Mouse (Mus musculus): ENCODE results near the gene Plekho1.
"Not testable (repeated sequence)": the region's sequence is repeated elsewhere in the genome, so short reads cannot be mapped to it uniquely, and the experiment has no call there.

Gene Plekho1

GRCm38 (mm10) chr3:95978265-95978664 is 17.5 kb downstream of the Plekho1 start:
- H3K36me3 ChIP-seq (ENCODE audit: control insufficient read depth, insufficient read depth, low read length, poor library complexity, severe bottlenecking) = no peaks in the 10 kb centered on the region
- DNase-seq (ENCODE audit: low read depth, low spot score) = no peak
- no peaks in the 10 kb centered on the region for H3K27me3 ChIP-seq (ENCODE audit: control insufficient read depth, insufficient read depth, low read length, poor library complexity, severe bottlenecking)

- H3K27me3 ChIP-seq (ENCODE audit: control insufficient read depth, insufficient read depth, low read length, poor library complexity, severe bottlenecking); DNase-seq (ENCODE audit: low read depth, low spot score); H3K36me3 ChIP-seq (ENCODE audit: control insufficient read depth, insufficient read depth, low read length, poor library complexity, severe bottlenecking): not testable (repeated sequence)
Measured at GRCm38 (mm10) chr3:95977587-95977986, 18.2 kb downstream of the Plekho1 start.

GRCm38 (mm10) chr3:95977079-95977478 is 18.7 kb downstream of the Plekho1 start:
- Histone ChIP-seq H3K27me3 (ENCODE audit: control insufficient read depth, insufficient read depth, low read length, poor library complexity, severe bottlenecking) (no peaks in the 10 kb centered on the region), H3K36me3 (ENCODE audit: control insufficient read depth, insufficient read depth, low read length, poor library complexity, severe bottlenecking) (no peaks in the 10 kb centered on the region)
- DNase-seq (ENCODE audit: low read depth, low spot score) = peak; percentile 51

GRCm38 (mm10) chr3:95972873-95973634 is 22.7 kb downstream of the Plekho1 start:
- Histone ChIP-seq H3K27me3 (ENCODE audit: control insufficient read depth, insufficient read depth, low read length, poor library complexity, severe bottlenecking) (no peaks in the 10 kb centered on the region), H3K36me3 (ENCODE audit: control insufficient read depth, insufficient read depth, low read length, poor library complexity, severe bottlenecking) (no peaks in the 10 kb centered on the region)
- peak; percentile 88 for DNase-seq (ENCODE audit: low read depth, low spot score)

- no peaks in the 10 kb centered on the region for H3K27me3 ChIP-seq (ENCODE audit: control insufficient read depth, insufficient read depth, low read length, poor library complexity, severe bottlenecking)
- peak; percentile 89 for DNase-seq (ENCODE audit: low read depth, low spot score)
- no peaks in the 10 kb centered on the region for H3K36me3 ChIP-seq (ENCODE audit: control insufficient read depth, insufficient read depth, low read length, poor library complexity, severe bottlenecking)
Measured at GRCm38 (mm10) chr3:95972251-95972872, 23.4 kb downstream of the Plekho1 start.

GRCm38 (mm10) chr3:95970661-95971060 is 25.1 kb downstream of the Plekho1 start:
- H3K27me3 ChIP-seq (ENCODE audit: control insufficient read depth, insufficient read depth, low read length, poor library complexity, severe bottlenecking); H3K36me3 ChIP-seq (ENCODE audit: control insufficient read depth, insufficient read depth, low read length, poor library complexity, severe bottlenecking); DNase-seq (ENCODE audit: low read depth, low spot score): not testable (repeated sequence)

GRCm38 (mm10) chr3:95969277-95969676 is 26.5 kb downstream of the Plekho1 start:
- H3K27me3 ChIP-seq (ENCODE audit: control insufficient read depth, insufficient read depth, low read length, poor library complexity, severe bottlenecking) = no peaks in the 10 kb centered on the region
- H3K36me3 ChIP-seq (ENCODE audit: control insufficient read depth, insufficient read depth, low read length, poor library complexity, severe bottlenecking) = no peaks in the 10 kb centered on the region
- DNase-seq (ENCODE audit: low read depth, low spot score) = no peak

GRCm38 (mm10) chr3:95965518-95966451 is 30.0 kb downstream of the Plekho1 start:
- DNase-seq (ENCODE audit: low read depth, low spot score) = peak; percentile 73
- H3K36me3 ChIP-seq (ENCODE audit: control insufficient read depth, insufficient read depth, low read length, poor library complexity, severe bottlenecking) = no peaks in the 10 kb centered on the region
- H3K27me3 ChIP-seq (ENCODE audit: control insufficient read depth, insufficient read depth, low read length, poor library complexity, severe bottlenecking) = no peaks in the 10 kb centered on the region

GRCm38 (mm10) chr3:95963681-95964080 is 32.1 kb downstream of the Plekho1 start:
- no peaks in the 10 kb centered on the region for H3K36me3 ChIP-seq (ENCODE audit: control insufficient read depth, insufficient read depth, low read length, poor library complexity, severe bottlenecking)
- DNase-seq (ENCODE audit: low read depth, low spot score) = peak; percentile 76
- no peaks in the 10 kb centered on the region for H3K27me3 ChIP-seq (ENCODE audit: control insufficient read depth, insufficient read depth, low read length, poor library complexity, severe bottlenecking)

GRCm38 (mm10) chr3:95963230-95963629 is 32.6 kb downstream of the Plekho1 start:
- no peaks in the 10 kb centered on the region for H3K36me3 ChIP-seq (ENCODE audit: control insufficient read depth, insufficient read depth, low read length, poor library complexity, severe bottlenecking)
- no peak for DNase-seq (ENCODE audit: low read depth, low spot score)
- no peaks in the 10 kb centered on the region for H3K27me3 ChIP-seq (ENCODE audit: control insufficient read depth, insufficient read depth, low read length, poor library complexity, severe bottlenecking)

GRCm38 (mm10) chr3:95962182-95962581 is 33.6 kb downstream of the Plekho1 start:
- DNase-seq (ENCODE audit: low read depth, low spot score); H3K27me3 ChIP-seq (ENCODE audit: control insufficient read depth, insufficient read depth, low read length, poor library complexity, severe bottlenecking); H3K36me3 ChIP-seq (ENCODE audit: control insufficient read depth, insufficient read depth, low read length, poor library complexity, severe bottlenecking): not testable (repeated sequence)

GRCm38 (mm10) chr3:95959807-95960206 is 36.0 kb downstream of the Plekho1 start:
- Histone ChIP-seq H3K27me3 (ENCODE audit: control insufficient read depth, insufficient read depth, low read length, poor library complexity, severe bottlenecking) (no peaks in the 10 kb centered on the region), H3K36me3 (ENCODE audit: control insufficient read depth, insufficient read depth, low read length, poor library complexity, severe bottlenecking) (no peaks in the 10 kb centered on the region)
- DNase-seq (ENCODE audit: low read depth, low spot score) = peak; percentile 47

GRCm38 (mm10) chr3:95959082-95959481 is 36.7 kb downstream of the Plekho1 start:
- no peaks in the 10 kb centered on the region for H3K27me3 ChIP-seq (ENCODE audit: control insufficient read depth, insufficient read depth, low read length, poor library complexity, severe bottlenecking)
- DNase-seq (ENCODE audit: low read depth, low spot score) = peak; percentile 73

GRCm38 (mm10) chr3:95957359-95958148 is 38.2 kb downstream of the Plekho1 start:
- no peak for DNase-seq (ENCODE audit: low read depth, low spot score)
- no peaks in the 10 kb centered on the region for H3K36me3 ChIP-seq (ENCODE audit: control insufficient read depth, insufficient read depth, low read length, poor library complexity, severe bottlenecking)
- H3K27me3 ChIP-seq (ENCODE audit: control insufficient read depth, insufficient read depth, low read length, poor library complexity, severe bottlenecking) = no peaks in the 10 kb centered on the region

More at GRCm38 (mm10) chr3:95959082-95959481, 36.7 kb downstream of the Plekho1 start:
- H3K36me3 ChIP-seq (ENCODE audit: control insufficient read depth, insufficient read depth, low read length, poor library complexity, severe bottlenecking) = no peaks in the 10 kb centered on the region
